Mouse (Mus musculus) liver, embryonic 14.5 days (tissue): ENCODE results near the gene Plekha7. TPM values are rescaled to one million over a fixed set of nuclear protein-coding genes. Genes with fewer than 3 reads are reported as not detected.

Experiments
- ATAC-seq: fragments of 200-750 bp; cut with Nextera tagmentation; 2 replicates; pipeline ENCODE4 v1.8.0; 2017; ENCODE audit warnings: moderate number of reproducible peaks, mild to moderate bottlenecking, moderate library complexity; ENCODE audit not compliant: insufficient read depth
- DNase-seq, 3 experiments: peaks; one replicate each; pipeline ENCODE4 v3.0.0-alpha.2; 2012 to 2013; ENCODE audit warnings: low read depth in 3 of 3, low spot score in 3 of 3
- H3K27ac ChIP-seq: fragments of 300-500 bp; sonication (generic); 2 replicates; pipeline ENCODE4 v1.5.1; 2014; ENCODE audit warnings: moderate library complexity, mild to moderate bottlenecking, control low read depth, inconsistent platforms
- H3K27me3 ChIP-seq: fragments of 300-500 bp; sonication (generic); 2 replicates; pipeline ENCODE4 v1.6.1; 2014; ENCODE audit warnings: mild to moderate bottlenecking, low read length, moderate library complexity; ENCODE audit not compliant: control insufficient read depth, insufficient read depth
- H3K36me3 ChIP-seq: fragments of 300-500 bp; sonication (generic); replicated peaks from 2 replicates; pipeline ENCODE4 v1.6.1; 2014; ENCODE audit warnings: low read depth; ENCODE audit not compliant: control insufficient read depth, insufficient read depth
- H3K4me1 ChIP-seq, 2 experiments: fragments of 200-500 bp in 1 of 2; fragments of 300-500 bp in 1 of 2; sonication (generic) in 1 of 2; replicated peaks; 2 replicates each; pipeline ENCODE4 v1.6.1; 2012 to 2014; ENCODE audit warnings: antibody characterized with exemption in 1 of 2, inconsistent platforms in 1 of 2, low read length in 1 of 2; ENCODE audit not compliant: control insufficient read depth in 2 of 2, insufficient read depth in 2 of 2
- H3K4me2 ChIP-seq: fragments of 300-500 bp; sonication (generic); 2 replicates; pipeline ENCODE4 v1.6.1; 2014; ENCODE audit warnings: low read depth, mild to moderate bottlenecking, control low read depth, moderate library complexity
- H3K4me3 ChIP-seq, 2 experiments: fragments of 200-500 bp in 1 of 2; fragments of 300-500 bp in 1 of 2; sonication (generic) in 1 of 2; 2 replicates each; pipeline ENCODE4 v1.5.1; 2012 to 2014; ENCODE audit warnings: low read depth in 2 of 2, low read length in 2 of 2, mild to moderate bottlenecking in 2 of 2, control low read depth in 1 of 2, inconsistent platforms in 1 of 2, moderate library complexity in 1 of 2; ENCODE audit not compliant: insufficient read depth in 1 of 2
- H3K9ac ChIP-seq: fragments of 300-500 bp; sonication (generic); replicated peaks from 2 replicates; pipeline ENCODE4 v1.6.1; 2014; ENCODE audit warnings: mild to moderate bottlenecking, control low read depth, moderate library complexity
- H3K9me3 ChIP-seq: fragments of 300-500 bp; sonication (generic); 2 replicates; pipeline ENCODE4 v1.6.1; 2016; ENCODE audit warnings: low read length, mixed read lengths; ENCODE audit not compliant: control insufficient read depth
- CTCF ChIP-seq: IDR thresholded peaks from 2 replicates; pipeline ENCODE4 v1.5.1; 2016; ENCODE audit warnings: antibody characterized with exemption, low read depth, control low read depth
- EP300 ChIP-seq: IDR thresholded peaks from 2 replicates; pipeline ENCODE4 v1.6.1; 2016; ENCODE audit warnings: antibody characterized with exemption, low read depth
- WGBS: fragments of 180-500 bp; shearing (Covaris S2); extraction: QIAGEN DNeasy Blood & Tissue Kit; methylation state at CpG from one replicate; pipeline ENCODE4 v1.1.7; 2014; ENCODE audit not compliant: insufficient replicate concordance; 5-methylcytosine and 5-hydroxymethylcytosine counted together
- polyA plus RNA-seq, 2 experiments: library from polyadenylated mRNA; depleted of rRNA in 1 of 2; stranded (reverse) in 1 of 2; unstranded in 1 of 2; fragments of >200 nt; fragmentation: Nextera tagmentation in 1 of 2; extraction: Ambion mirVana in 1 of 2; gene quantifications; 2 replicates each; pipeline versions ENCODE4 v1.2.1 to v1.2.3; 2012 to 2014

Plekha7 gene
- polyA plus RNA-seq, 2 experiments: 1.5 to 2.1 TPM

- Histone ChIP-seq H3K36me3 (no peaks in the 10 kb centered on the region), H3K4me3 (no peak overlapping the region), H3K27ac (no peak overlapping the region), H3K9me3 (no peaks in the 10 kb centered on the region), H3K9ac (no peak overlapping the region), H3K27me3 (no peaks in the 10 kb centered on the region), H3K4me1 (peaks cover 6 to 21% of the 10 kb centered on the region in 2 experiments), H3K4me2 (no peak overlapping the region)
- TF ChIP-seq EP300: no peak
- no peak for TF ChIP-seq CTCF
- ATAC-seq (peak; percentile 37; the same call in 1 of the 2 replicates), DNase-seq (no peak)
- WGBS: 49% methylated on average over 5 of the region's 5 CpGs
These were observed 15.8 kb downstream of the Plekha7 start for GRCm38 (mm10) chr7:116292377-116292776.

- WGBS: 54% methylated on average over 1 of the region's 1 CpGs
- Histone ChIP-seq H3K27ac (no peak overlapping the region), H3K4me2 (no peak overlapping the region), H3K27me3 (no peaks in the 10 kb centered on the region), H3K36me3 (no peaks in the 10 kb centered on the region), H3K9me3 (no peaks in the 10 kb centered on the region), H3K4me1 (peaks cover 13 to 37% of the 10 kb centered on the region in 2 experiments), H3K9ac (no peak overlapping the region), H3K4me3 (no peak overlapping the region)
- no peak for DNase-seq
- TF ChIP-seq EP300: no peak
- ATAC-seq: no peak
These were observed 17.6 kb downstream of the Plekha7 start for GRCm38 (mm10) chr7:116290559-116290958.

GRCm38 (mm10) chr7:116288996-116289395, 19.2 kb downstream of the Plekha7 start:
- no peaks in the 10 kb centered on the region for H3K27me3 ChIP-seq
- H3K4me1 ChIP-seq: peaks cover 13 to 37% of the 10 kb centered on the region in 2 experiments
- H3K9ac ChIP-seq: no peak overlapping the region
- no peak overlapping the region for H3K4me2 ChIP-seq
- ATAC-seq (no peak), DNase-seq (no peak)
- WGBS: 61% methylated on average over 3 of the region's 3 CpGs
- no peak overlapping the region for H3K4me3 ChIP-seq
- no peaks in the 10 kb centered on the region for H3K36me3 ChIP-seq
- H3K9me3 ChIP-seq: no peaks in the 10 kb centered on the region
- H3K27ac ChIP-seq: no peak overlapping the region
- no peak for TF ChIP-seq EP300
- TF ChIP-seq CTCF: no peak

- Histone ChIP-seq H3K4me1 (peaks cover 13 to 40% of the 10 kb centered on the region in 2 experiments), H3K27ac (peak overlapping the region; percentile 31; the same call in 1 of the 2 replicates), H3K4me2 (peak overlapping the region; percentile 20; the same call in 1 of the 2 replicates), H3K9ac (0 out of 2 replicates have a peak overlapping the region, but pooled peaks have one; percentile 3), H3K36me3 (no peaks in the 10 kb centered on the region), H3K9me3 (no peaks in the 10 kb centered on the region), H3K27me3 (no peaks in the 10 kb centered on the region), H3K4me3 (no peak overlapping the region)
- ATAC-seq (peak; percentile 51; the same call in 1 of the 2 replicates), DNase-seq (no peak)
- 57% methylated on average over 5 of the region's 5 CpGs for WGBS
- TF ChIP-seq CTCF (no peak), EP300 (no peak)
These were observed 20.2 kb downstream of the Plekha7 start for GRCm38 (mm10) chr7:116287959-116288358.

- H3K27ac ChIP-seq: no peak overlapping the region; the same call in 1 of the 2 replicates
- peaks cover 13 to 40% of the 10 kb centered on the region in 2 experiments for H3K4me1 ChIP-seq
- H3K4me3 ChIP-seq: no peak overlapping the region
- H3K9me3 ChIP-seq: no peaks in the 10 kb centered on the region
- no peak for TF ChIP-seq CTCF
- no peak for TF ChIP-seq EP300
- no peaks in the 10 kb centered on the region for H3K36me3 ChIP-seq
- DNase-seq (no peak), ATAC-seq (peak; percentile 73)
- WGBS: 51% methylated on average over 11 of the region's 11 CpGs
- H3K4me2 ChIP-seq: peak overlapping the region; percentile 44
- H3K27me3 ChIP-seq: no peaks in the 10 kb centered on the region
- no peak overlapping the region for H3K9ac ChIP-seq
These were observed 21.4 kb downstream of the Plekha7 start for GRCm38 (mm10) chr7:116286611-116287355.
